Mouse (Mus musculus): ENCODE measurements around the gene Cd72. TPM values are rescaled to one million over a fixed set of nuclear protein-coding genes. Genes with fewer than 3 reads are reported as not detected.

Cd72 gene
- polyA plus RNA-seq, 2 experiments, result 1.3 to 4.4 TPM

- ATAC-seq (ENCODE audit: low FRiP score, low read depth), result no peak
- no peak for DNase-seq (ENCODE audit: low spot score)
- Histone ChIP-seq H3K27ac (replicated peaks; ENCODE audit: low read depth, low read length) (no peak overlapping the region), H3K36me3 (ENCODE audit: control insufficient read depth, insufficient read depth, low read length) (peaks cover 2% of the 10 kb centered on the region; the same call in 1 of the 2 replicates), H3K4me2 (replicated peaks; ENCODE audit: low read depth, low read length, severe bottlenecking) (no peak overlapping the region), H3K4me3 (replicated peaks; ENCODE audit: low read length) (no peak overlapping the region), H3K9ac (ENCODE audit: low read depth, low read length, severe bottlenecking) (no peak overlapping the region), H3K4me1 (ENCODE audit: control insufficient read depth, insufficient read depth, low read length) (peaks cover 52% of the 10 kb centered on the region), H3K9me3 (ENCODE audit: control insufficient read depth, low read length) (no peaks in the 10 kb centered on the region), H3K27me3 (ENCODE audit: control insufficient read depth, insufficient read depth, low read length) (no peaks in the 10 kb centered on the region)
- 79% methylated on average over 10 of the region's 10 CpGs for WGBS
- TF ChIP-seq POLR2A (IDR thresholded peaks at IDR 0.05; ENCODE audit: borderline replicate concordance, extremely low read depth, insufficient read depth, insufficient read length), result no peak
Observed at GRCm38 (mm10) chr4:43401486-43401885, 52.9 kb downstream of the Cd72 start.

GRCm38 (mm10) chr4:43400976-43401375 is 53.5 kb downstream of the Cd72 start:
- H3K4me1 ChIP-seq (ENCODE audit: control insufficient read depth, insufficient read depth, low read length), result peaks cover 51% of the 10 kb centered on the region
- 16% methylated on average over 10 of the region's 10 CpGs for WGBS
- no peak overlapping the region for H3K4me3 ChIP-seq (replicated peaks; ENCODE audit: low read length)
- no peak overlapping the region for H3K27ac ChIP-seq (replicated peaks; ENCODE audit: low read depth, low read length)
- no peaks in the 10 kb centered on the region for H3K27me3 ChIP-seq (ENCODE audit: control insufficient read depth, insufficient read depth, low read length)
- no peaks in the 10 kb centered on the region for H3K9me3 ChIP-seq (ENCODE audit: control insufficient read depth, low read length)
- H3K36me3 ChIP-seq (ENCODE audit: control insufficient read depth, insufficient read depth, low read length), result peaks cover 2% of the 10 kb centered on the region; the same call in 1 of the 2 replicates
- TF ChIP-seq POLR2A (IDR thresholded peaks at IDR 0.05; ENCODE audit: borderline replicate concordance, extremely low read depth, insufficient read depth, insufficient read length), result no peak
- peak; percentile 55 for DNase-seq (ENCODE audit: low spot score)
- no peak overlapping the region for H3K4me2 ChIP-seq (replicated peaks; ENCODE audit: low read depth, low read length, severe bottlenecking)
- peak; percentile 73 for ATAC-seq (ENCODE audit: low FRiP score, low read depth)
- H3K9ac ChIP-seq (ENCODE audit: low read depth, low read length, severe bottlenecking), result 0 out of 2 replicates have a peak overlapping the region, but pooled peaks have one; percentile 12

DNA sequence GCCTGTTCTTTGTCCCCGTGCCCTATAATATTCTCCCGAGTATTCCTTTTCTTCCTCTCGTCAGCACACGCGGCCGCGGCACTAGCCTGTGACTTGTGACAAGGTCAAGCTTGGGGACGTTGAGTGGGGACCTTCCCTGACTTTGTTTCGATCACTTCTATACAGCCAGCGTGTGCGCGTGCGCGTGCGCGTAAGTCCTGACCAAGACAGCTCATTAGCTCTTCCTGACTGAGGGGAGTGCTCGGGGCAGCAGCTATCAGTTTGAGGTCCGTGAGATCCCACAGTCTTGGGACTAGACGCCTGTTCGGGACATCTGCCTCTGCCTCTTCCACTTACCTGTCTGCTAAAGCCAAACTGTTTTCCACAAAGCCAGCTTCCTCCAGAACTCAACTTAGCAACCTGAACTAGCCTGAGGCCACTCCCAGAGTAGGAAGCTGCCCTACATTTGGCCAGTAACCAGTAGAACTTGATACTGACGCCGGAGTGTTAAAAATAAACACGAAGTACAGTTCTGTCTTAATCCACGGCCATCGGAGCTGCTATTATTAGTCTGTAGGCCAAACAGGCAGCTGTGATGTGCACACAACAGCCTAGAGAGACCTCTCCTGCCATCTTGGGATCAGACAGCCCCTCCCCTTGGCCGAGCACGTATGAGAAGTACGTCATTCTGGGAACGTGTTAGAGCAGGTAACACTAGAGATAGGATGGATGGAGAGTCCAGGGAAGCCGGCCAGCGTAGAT is 54.9 kb downstream of the Cd72 start:
- peak; percentile 40 for DNase-seq (ENCODE audit: low spot score)
- Histone ChIP-seq H3K4me2 (replicated peaks; ENCODE audit: low read depth, low read length, severe bottlenecking) (no peak overlapping the region), H3K9ac (ENCODE audit: low read depth, low read length, severe bottlenecking) (peak overlapping the region; percentile 32; the same call in 1 of the 2 replicates), H3K27me3 (ENCODE audit: control insufficient read depth, insufficient read depth, low read length) (no peaks in the 10 kb centered on the region), H3K4me3 (replicated peaks; ENCODE audit: low read length) (no peak overlapping the region), H3K4me1 (ENCODE audit: control insufficient read depth, insufficient read depth, low read length) (peaks cover 43% of the 10 kb centered on the region), H3K36me3 (ENCODE audit: control insufficient read depth, insufficient read depth, low read length) (no peaks in the 10 kb centered on the region), H3K27ac (replicated peaks; ENCODE audit: low read depth, low read length) (peak overlapping the region; percentile 50; the same call in 1 of the 2 replicates), H3K9me3 (ENCODE audit: control insufficient read depth, low read length) (no peaks in the 10 kb centered on the region)
- no peak for TF ChIP-seq POLR2A (IDR thresholded peaks at IDR 0.05; ENCODE audit: borderline replicate concordance, extremely low read depth, insufficient read depth, insufficient read length)
- 0 out of 2 replicates have a peak, but pooled peaks have one; percentile 39 for ATAC-seq (ENCODE audit: low FRiP score, low read depth)
- 74% methylated on average over 31 of the region's 31 CpGs for WGBS

- Histone ChIP-seq H3K27me3 (ENCODE audit: control insufficient read depth, insufficient read depth, low read length) (no peaks in the 10 kb centered on the region), H3K27ac (replicated peaks; ENCODE audit: low read depth, low read length) (0 out of 2 replicates have a peak overlapping the region, but pooled peaks have one; percentile 49), H3K36me3 (ENCODE audit: control insufficient read depth, insufficient read depth, low read length) (no peaks in the 10 kb centered on the region), H3K4me1 (ENCODE audit: control insufficient read depth, insufficient read depth, low read length) (peaks cover 47% of the 10 kb centered on the region), H3K9me3 (ENCODE audit: control insufficient read depth, low read length) (no peaks in the 10 kb centered on the region), H3K4me3 (replicated peaks; ENCODE audit: low read length) (no peak overlapping the region), H3K4me2 (replicated peaks; ENCODE audit: low read depth, low read length, severe bottlenecking) (no peak overlapping the region), H3K9ac (ENCODE audit: low read depth, low read length, severe bottlenecking) (0 out of 2 replicates have a peak overlapping the region, but pooled peaks have one; percentile 32)
- ATAC-seq (ENCODE audit: low FRiP score, low read depth) (peak; percentile 72), DNase-seq (ENCODE audit: low spot score) (peak; percentile 84)
- TF ChIP-seq POLR2A (IDR thresholded peaks at IDR 0.05; ENCODE audit: borderline replicate concordance, extremely low read depth, insufficient read depth, insufficient read length), result no peak
- 33% methylated on average over 17 of the region's 17 CpGs for WGBS
Observed at GRCm38 (mm10) chr4:43398829-43399331, 55.5 kb downstream of the Cd72 start.

- no peak for TF ChIP-seq POLR2A (IDR thresholded peaks at IDR 0.05; ENCODE audit: borderline replicate concordance, extremely low read depth, insufficient read depth, insufficient read length)
- H3K9me3 ChIP-seq (ENCODE audit: control insufficient read depth, low read length), result no peaks in the 10 kb centered on the region
- H3K9ac ChIP-seq (ENCODE audit: low read depth, low read length, severe bottlenecking), result no peak overlapping the region
- H3K36me3 ChIP-seq (ENCODE audit: control insufficient read depth, insufficient read depth, low read length), result no peaks in the 10 kb centered on the region
- no peak for ATAC-seq (ENCODE audit: low FRiP score, low read depth)
- no peak overlapping the region; the same call in 1 of the 2 replicates for H3K27ac ChIP-seq (replicated peaks; ENCODE audit: low read depth, low read length)
- DNase-seq (ENCODE audit: low spot score), result no peak
- WGBS, result 50% methylated on average over 4 of the region's 4 CpGs
- peaks cover 47% of the 10 kb centered on the region for H3K4me1 ChIP-seq (ENCODE audit: control insufficient read depth, insufficient read depth, low read length)
- no peak overlapping the region for H3K4me2 ChIP-seq (replicated peaks; ENCODE audit: low read depth, low read length, severe bottlenecking)
- H3K4me3 ChIP-seq (replicated peaks; ENCODE audit: low read length), result no peak overlapping the region
- no peaks in the 10 kb centered on the region for H3K27me3 ChIP-seq (ENCODE audit: control insufficient read depth, insufficient read depth, low read length)
Observed at GRCm38 (mm10) chr4:43398014-43398413, 56.4 kb downstream of the Cd72 start.

Other genes starting within 250 kb of the Cd72 start
- 0.68 and 1.3 TPM in 2 replicates for gene Atp8b5, start 187.5 kb downstream of the Cd72 start, polyA plus RNA-seq (2012; rRNA removed)
- 0.52 and 0.57 TPM in 2 replicates for gene Atp8b5, start 187.5 kb downstream of the Cd72 start, polyA plus RNA-seq (2014; fragmentation: Nextera tagmentation; extraction: Ambion mirVana)
- 16.2 and 25.4 TPM in 2 replicates for gene Rusc2, start 72.6 kb downstream of the Cd72 start, polyA plus RNA-seq (2012; rRNA removed)
- 8.0 and 9.6 TPM in 2 replicates for gene Rusc2, start 72.6 kb downstream of the Cd72 start, polyA plus RNA-seq (2014; fragmentation: Nextera tagmentation; extraction: Ambion mirVana)
- 0.20 and 0.29 TPM in 2 replicates for gene Fam166b, start 25.5 kb downstream of the Cd72 start, polyA plus RNA-seq (2012; rRNA removed)
- gene Fam166b, start 25.5 kb downstream of the Cd72 start, polyA plus RNA-seq (2014; fragmentation: Nextera tagmentation; extraction: Ambion mirVana), result 0.14 and 0.33 TPM in 2 replicates
- 47.4 and 63.1 TPM in 2 replicates for gene Tesk1, start 12.7 kb downstream of the Cd72 start, polyA plus RNA-seq (2012; rRNA removed)
- 15.8 and 17.6 TPM in 2 replicates for gene Tesk1, start 12.7 kb downstream of the Cd72 start, polyA plus RNA-seq (2014; fragmentation: Nextera tagmentation; extraction: Ambion mirVana)
- not detected in 2 replicates for gene Sit1, start 29.1 kb upstream of the Cd72 start, polyA plus RNA-seq (2012; rRNA removed)
- not detected in 2 replicates for gene Sit1, start 29.1 kb upstream of the Cd72 start, polyA plus RNA-seq (2014; fragmentation: Nextera tagmentation; extraction: Ambion mirVana)
- gene Ccdc107, start 38.3 kb upstream of the Cd72 start, polyA plus RNA-seq (2012; rRNA removed), result 118 and 175 TPM in 2 replicates
- gene Ccdc107, start 38.3 kb upstream of the Cd72 start, polyA plus RNA-seq (2014; fragmentation: Nextera tagmentation; extraction: Ambion mirVana), result 78.8 and 92.8 TPM in 2 replicates
- gene Arhgef39, start 45.1 kb upstream of the Cd72 start, polyA plus RNA-seq (2012; rRNA removed), result 84.9 and 108 TPM in 2 replicates
- 25.2 and 27.6 TPM in 2 replicates for gene Arhgef39, start 45.1 kb upstream of the Cd72 start, polyA plus RNA-seq (2014; fragmentation: Nextera tagmentation; extraction: Ambion mirVana)
- 4.9 TPM in 2 replicates for gene Car9, start 52.3 kb upstream of the Cd72 start, polyA plus RNA-seq (2012; rRNA removed)
- gene Car9, start 52.3 kb upstream of the Cd72 start, polyA plus RNA-seq (2014; fragmentation: Nextera tagmentation; extraction: Ambion mirVana), result 1.0 and 1.2 TPM in 2 replicates
- gene Tpm2, start 69.1 kb upstream of the Cd72 start, polyA plus RNA-seq (2012; rRNA removed), result 206 and 361 TPM in 2 replicates
- 382 and 495 TPM in 2 replicates for gene Tpm2, start 69.1 kb upstream of the Cd72 start, polyA plus RNA-seq (2014; fragmentation: Nextera tagmentation; extraction: Ambion mirVana)
- gene Creb3, start 107.7 kb upstream of the Cd72 start, polyA plus RNA-seq (2012; rRNA removed), result 51.7 and 58.0 TPM in 2 replicates
- 71.4 and 78.5 TPM in 2 replicates for gene Creb3, start 107.7 kb upstream of the Cd72 start, polyA plus RNA-seq (2014; fragmentation: Nextera tagmentation; extraction: Ambion mirVana)
- 69.4 and 75.5 TPM in 2 replicates for gene Tln1, start 108.1 kb upstream of the Cd72 start, polyA plus RNA-seq (2012; rRNA removed)
- 62.4 and 63.3 TPM in 2 replicates for gene Tln1, start 108.1 kb upstream of the Cd72 start, polyA plus RNA-seq (2014; fragmentation: Nextera tagmentation; extraction: Ambion mirVana)
- gene Rgp1, start 124.1 kb upstream of the Cd72 start, polyA plus RNA-seq (2012; rRNA removed), result 81.9 and 101 TPM in 2 replicates
- 33.3 and 35.3 TPM in 2 replicates for gene Rgp1, start 124.1 kb upstream of the Cd72 start, polyA plus RNA-seq (2014; fragmentation: Nextera tagmentation; extraction: Ambion mirVana)
- gene Gba2, start 124.2 kb upstream of the Cd72 start, polyA plus RNA-seq (2012; rRNA removed), result 39.8 and 50.1 TPM in 2 replicates
- 18.4 and 19.9 TPM in 2 replicates for gene Gba2, start 124.2 kb upstream of the Cd72 start, polyA plus RNA-seq (2014; fragmentation: Nextera tagmentation; extraction: Ambion mirVana)
- gene Msmp, start 129.9 kb upstream of the Cd72 start, polyA plus RNA-seq (2012; rRNA removed), result 0.24 and 0.88 TPM in 2 replicates
- 2.8 and 3.0 TPM in 2 replicates for gene Msmp, start 129.9 kb upstream of the Cd72 start, polyA plus RNA-seq (2014; fragmentation: Nextera tagmentation; extraction: Ambion mirVana)
- gene Npr2, start 177.3 kb upstream of the Cd72 start, polyA plus RNA-seq (2012; rRNA removed), result 121 and 124 TPM in 2 replicates
- 33.3 and 34.3 TPM in 2 replicates for gene Npr2, start 177.3 kb upstream of the Cd72 start, polyA plus RNA-seq (2014; fragmentation: Nextera tagmentation; extraction: Ambion mirVana)
- 1.8 and 2.5 TPM in 2 replicates for gene Spag8, start 199.0 kb upstream of the Cd72 start, polyA plus RNA-seq (2012; rRNA removed)
- gene Spag8, start 199.0 kb upstream of the Cd72 start, polyA plus RNA-seq (2014; fragmentation: Nextera tagmentation; extraction: Ambion mirVana), result 0.58 and 0.61 TPM in 2 replicates
- 58.3 and 63.2 TPM in 2 replicates for gene Hint2, start 201.8 kb upstream of the Cd72 start, polyA plus RNA-seq (2012; rRNA removed)
- gene Hint2, start 201.8 kb upstream of the Cd72 start, polyA plus RNA-seq (2014; fragmentation: Nextera tagmentation; extraction: Ambion mirVana), result 73.8 and 87.6 TPM in 2 replicates
- 16.0 and 26.7 TPM in 2 replicates for gene Tmem8b, start 214.3 kb upstream of the Cd72 start, polyA plus RNA-seq (2012; rRNA removed)
- 3.8 and 5.2 TPM in 2 replicates for gene Tmem8b, start 214.3 kb upstream of the Cd72 start, polyA plus RNA-seq (2014; fragmentation: Nextera tagmentation; extraction: Ambion mirVana)
- 0.40 and 0.63 TPM in 2 replicates for gene Fam221b, start 214.5 kb upstream of the Cd72 start, polyA plus RNA-seq (2012; rRNA removed)
- gene Fam221b, start 214.5 kb upstream of the Cd72 start, polyA plus RNA-seq (2014; fragmentation: Nextera tagmentation; extraction: Ambion mirVana), result 4.0 and 4.3 TPM in 2 replicates
- not detected in 2 replicates for gene Olfr70, start 246.2 kb upstream of the Cd72 start, polyA plus RNA-seq (2012; rRNA removed)
- gene Olfr70, start 246.2 kb upstream of the Cd72 start, polyA plus RNA-seq (2014; fragmentation: Nextera tagmentation; extraction: Ambion mirVana), result not detected in 2 replicates

Measured in limb, embryonic 14.5 days (tissue).